Mouse (Mus musculus): ENCODE measurements around the gene Ddx18. TPM values are rescaled to one million over a fixed set of nuclear protein-coding genes. Genes with fewer than 3 reads are reported as not detected.

The Ddx18 gene
- polyA plus RNA-seq, 1 experiment from 2014 or later = 107 TPM

DNA sequence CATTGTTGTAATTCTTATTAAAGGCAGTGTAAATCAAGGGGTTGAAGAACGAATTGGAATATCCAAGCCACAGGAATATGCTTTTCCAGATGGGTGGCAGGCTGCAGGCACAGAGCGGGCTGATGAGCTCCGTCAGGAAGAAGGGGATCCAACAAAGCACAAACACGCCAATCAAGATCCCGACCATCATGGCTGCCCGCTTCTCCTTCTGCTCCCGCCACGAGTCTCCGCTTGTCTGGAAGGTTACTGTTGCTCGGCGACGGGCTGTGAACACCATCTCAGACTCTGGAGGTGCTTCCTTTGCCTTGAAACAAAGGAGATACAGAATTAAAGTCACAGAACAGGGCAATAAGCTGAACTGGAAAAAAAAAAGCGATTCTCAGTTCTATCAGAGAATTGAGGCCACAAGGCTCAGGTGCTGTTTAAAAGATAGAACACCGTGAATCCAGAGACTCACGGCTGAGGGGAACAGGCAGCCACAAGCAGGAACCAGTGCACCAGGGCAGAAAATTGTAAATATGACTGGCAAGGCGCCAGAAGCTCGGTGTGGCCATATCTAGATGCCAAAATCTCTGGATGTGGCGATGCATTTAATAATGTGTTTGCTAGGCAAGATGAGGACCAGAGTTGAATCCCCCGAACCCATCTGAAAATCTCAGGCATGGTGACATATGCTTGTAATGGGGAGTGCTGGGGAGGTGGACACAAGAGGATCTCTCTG, 57.2 kb downstream of the Ddx18 start:
- Histone ChIP-seq H3K9ac (ENCODE audit: low read depth, low read length) (no peak overlapping the region), H3K4me3 (ENCODE audit: low read depth, low read length) (no peak overlapping the region), H3K27ac (ENCODE audit: low read depth, low read length) (no peak overlapping the region), H3K9me3 (ENCODE audit: control insufficient read depth, low read length) (no peaks in the 10 kb centered on the region), H3K27me3 (replicated peaks; ENCODE audit: control insufficient read depth, insufficient read depth, low read length) (no peaks in the 10 kb centered on the region), H3K4me1 (replicated peaks; ENCODE audit: control insufficient read depth, insufficient read depth, low read length) (no peaks in the 10 kb centered on the region), H3K4me2 (no peak overlapping the region), H3K36me3 (ENCODE audit: control insufficient read depth, insufficient read depth, low read length) (no peaks in the 10 kb centered on the region)
- no peak for ATAC-seq (replicated peaks; ENCODE audit: low FRiP score)
- 85% methylated on average over 19 of the region's 19 CpGs for WGBS
- DNase-seq (ENCODE audit: low spot score) = no peak

DNA sequence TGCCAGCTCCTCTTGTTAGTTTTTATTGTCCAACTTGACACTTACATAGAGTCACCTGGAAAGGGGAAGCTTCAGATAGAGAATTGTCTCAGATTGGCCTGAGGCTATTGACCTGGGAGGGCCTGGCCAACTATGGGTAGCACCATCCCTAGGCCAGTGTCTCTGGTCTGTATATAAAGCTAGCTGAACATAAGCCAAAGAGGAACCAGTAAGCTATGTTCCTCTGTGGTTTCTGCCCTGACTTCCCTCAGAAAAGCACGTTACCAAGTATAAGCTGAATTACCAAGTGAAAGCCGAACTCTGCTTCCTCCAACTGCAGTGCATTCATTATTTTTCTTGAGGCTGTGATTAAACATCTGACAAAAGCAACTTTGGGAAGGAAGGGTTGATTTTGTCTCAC, 59.1 kb downstream of the Ddx18 start:
- DNase-seq (ENCODE audit: low spot score) = no peak
- no peaks in the 10 kb centered on the region for H3K9me3 ChIP-seq (ENCODE audit: control insufficient read depth, low read length)
- 64% methylated on average over 2 of the region's 2 CpGs for WGBS
- no peaks in the 10 kb centered on the region for H3K36me3 ChIP-seq (ENCODE audit: control insufficient read depth, insufficient read depth, low read length)
- H3K27me3 ChIP-seq (replicated peaks; ENCODE audit: control insufficient read depth, insufficient read depth, low read length) = no peaks in the 10 kb centered on the region
- H3K4me3 ChIP-seq (ENCODE audit: low read depth, low read length) = no peak overlapping the region
- no peak overlapping the region for H3K9ac ChIP-seq (ENCODE audit: low read depth, low read length)
- H3K4me1 ChIP-seq (replicated peaks; ENCODE audit: control insufficient read depth, insufficient read depth, low read length) = no peaks in the 10 kb centered on the region
- ATAC-seq (replicated peaks; ENCODE audit: low FRiP score) = no peak
- H3K27ac ChIP-seq (ENCODE audit: low read depth, low read length) = no peak overlapping the region
- H3K4me2 ChIP-seq = no peak overlapping the region

Other genes starting within 250 kb of the Ddx18 start
- gene Insig2, start 235.4 kb downstream of the Ddx18 start, polyA plus RNA-seq (2014; fragmentation: Nextera tagmentation; extraction: Ambion mirVana) = 8.7 and 9.8 TPM in 2 replicates
- gene Ccdc93, start 136.9 kb downstream of the Ddx18 start, polyA plus RNA-seq (2014; fragmentation: Nextera tagmentation; extraction: Ambion mirVana) = 9.2 and 10.1 TPM in 2 replicates
- not detected in 2 replicates for gene Htr5b, start 39.5 kb downstream of the Ddx18 start, polyA plus RNA-seq (2014; fragmentation: Nextera tagmentation; extraction: Ambion mirVana)

Data from liver, embryonic 11.5 days (tissue).